Mouse (Mus musculus) lung, embryonic 16.5 days (tissue): Measurements from ENCODE around the gene Gm10053. TPM values are rescaled to one million over a fixed set of nuclear protein-coding genes. Genes with fewer than 3 reads are reported as not detected.

Experiments
- ATAC-seq: fragments of 200-750 bp; cut with Nextera tagmentation; 2 replicates; pipeline ENCODE4 v1.8.0; 2017; ENCODE audit warnings: low read depth, mild to moderate bottlenecking, moderate library complexity
- H3K27ac ChIP-seq: fragments of 300-500 bp; sonication (generic); 2 replicates; pipeline ENCODE4 v1.5.1; 2014; ENCODE audit warnings: mild to moderate bottlenecking, control low read depth, low read length
- H3K27me3 ChIP-seq: fragments of 300-500 bp; sonication (generic); 2 replicates; pipeline ENCODE4 v1.6.1; 2014; ENCODE audit warnings: low read depth, low read length, mixed read lengths; ENCODE audit not compliant: control insufficient read depth, insufficient read depth
- H3K36me3 ChIP-seq: fragments of 300-500 bp; sonication (generic); 2 replicates; pipeline ENCODE4 v1.6.1; 2014; ENCODE audit warnings: low read length; ENCODE audit not compliant: control insufficient read depth, insufficient read depth
- H3K4me1 ChIP-seq: fragments of 300-500 bp; sonication (generic); replicated peaks from 2 replicates; pipeline ENCODE4 v1.6.1; 2014; ENCODE audit warnings: low read length, mixed read lengths; ENCODE audit not compliant: control insufficient read depth, insufficient read depth
- H3K4me2 ChIP-seq: fragments of 300-500 bp; sonication (generic); 2 replicates; pipeline ENCODE4 v1.6.1; 2014; ENCODE audit warnings: low read depth, low read length, control low read depth
- H3K4me3 ChIP-seq: fragments of 300-500 bp; sonication (generic); 2 replicates; pipeline ENCODE4 v1.5.1; 2014; ENCODE audit warnings: mild to moderate bottlenecking, low read length, control low read depth
- H3K9ac ChIP-seq: fragments of 300-500 bp; sonication (generic); 2 replicates; pipeline ENCODE4 v1.6.1; 2014; ENCODE audit warnings: low read length, control low read depth
- H3K9me3 ChIP-seq: fragments of 300-500 bp; sonication (generic); 2 replicates; pipeline ENCODE4 v1.6.1; 2016; ENCODE audit warnings: low read length; ENCODE audit not compliant: control insufficient read depth
- WGBS: fragments of 180-500 bp; shearing (Covaris S2); extraction: QIAGEN DNeasy Blood & Tissue Kit; methylation state at CpG from one replicate; pipeline ENCODE4 v1.1.7; 2014; 5-methylcytosine and 5-hydroxymethylcytosine counted together
- polyA plus RNA-seq: library from polyadenylated mRNA; unstranded; fragments of >200 nt; fragmentation: Nextera tagmentation; extraction: Ambion mirVana; gene quantifications from 2 replicates; pipeline ENCODE4 v1.2.1, GENCODE M21; 2015

Gene Gm10053
- polyA plus RNA-seq, 1 experiment from 2014 or later: 190 TPM

- Histone ChIP-seq H3K4me1 (no peaks in the 10 kb centered on the region), H3K36me3 (no peaks in the 10 kb centered on the region), H3K9ac (no peak overlapping the region), H3K9me3 (no peaks in the 10 kb centered on the region), H3K4me3 (no peak overlapping the region), H3K4me2 (no peak overlapping the region), H3K27ac (no peak overlapping the region), H3K27me3 (peaks cover 8% of the 10 kb centered on the region)
- 89% methylated on average over 3 of the region's 3 CpGs for WGBS
- ATAC-seq: no peak
Measured at GRCm38 (mm10) chr19:24908385-24909155, 33.1 kb downstream of the Gm10053 start.

DNA sequence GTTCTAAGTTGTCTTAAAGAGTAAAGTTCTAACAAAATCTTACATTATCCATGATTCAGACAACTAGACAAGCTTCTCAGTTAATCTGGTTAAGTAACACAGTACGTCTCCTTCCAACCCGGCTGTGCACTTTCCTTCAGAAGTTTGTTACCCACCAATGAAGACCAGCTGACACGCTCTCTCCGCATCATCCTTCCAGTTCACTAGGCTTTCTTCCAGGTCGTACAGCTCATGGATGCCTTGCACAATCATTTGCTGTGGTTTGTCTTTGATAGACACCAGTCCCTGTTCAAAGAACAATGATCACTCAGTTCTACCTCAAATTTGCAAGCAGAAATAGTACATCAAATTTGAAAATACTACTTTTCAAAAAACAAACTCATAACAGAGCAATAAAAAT lies 45.4 kb downstream of the Gm10053 start:
- WGBS: 87% methylated on average over 5 of the region's 5 CpGs
- H3K4me3 ChIP-seq: no peak overlapping the region
- H3K27ac ChIP-seq: no peak overlapping the region
- no peaks in the 10 kb centered on the region for H3K9me3 ChIP-seq
- H3K4me2 ChIP-seq: no peak overlapping the region
- no peak overlapping the region for H3K9ac ChIP-seq
- peaks cover 15% of the 10 kb centered on the region for H3K36me3 ChIP-seq
- no peak for ATAC-seq
- H3K27me3 ChIP-seq: no peaks in the 10 kb centered on the region
- no peaks in the 10 kb centered on the region for H3K4me1 ChIP-seq

Other genes with a start within 250 kb of the Gm10053 start
- 3.3 and 3.6 TPM in 2 replicates for gene Tmem252, start 201.7 kb upstream of the Gm10053 start, polyA plus RNA-seq
- gene Pgm5, start 13.8 kb upstream of the Gm10053 start, polyA plus RNA-seq: 2.5 and 2.9 TPM in 2 replicates
- not detected in 2 replicates for gene Foxd4, start 25.5 kb downstream of the Gm10053 start, polyA plus RNA-seq
- gene Cbwd1, start 85.9 kb downstream of the Gm10053 start, polyA plus RNA-seq: 19.7 and 21.4 TPM in 2 replicates
- 3.9 and 5.0 TPM in 2 replicates for gene Dock8, start 123.8 kb downstream of the Gm10053 start, polyA plus RNA-seq